Mouse (Mus musculus) brown adipose tissue, adult 24 weeks (tissue): ENCODE results near the gene G6pc. TPM values are rescaled to one million over a fixed set of nuclear protein-coding genes. Genes with fewer than 3 reads are reported as not detected.

Source experiments
- polyA plus RNA-seq: library from polyadenylated mRNA; stranded (reverse); fragments of >200 nt; gene quantifications from 2 replicates; pipeline ENCODE4 v1.2.4, GENCODE M21; 2012; ENCODE audit not compliant: missing spikeins, insufficient read depth, insufficient read length

G6pc gene
- polyA plus RNA-seq, 1 experiment: not detected

Other genes with a start within 250 kb of the G6pc start
- 43.7 and 49.6 TPM in 2 replicates for gene Retreg3, start 247.7 kb upstream of the G6pc start, polyA plus RNA-seq
- 46.6 and 49.2 TPM in 2 replicates for gene Tubg1, start 247.6 kb upstream of the G6pc start, polyA plus RNA-seq
- gene Tubg2, start 211.7 kb upstream of the G6pc start, polyA plus RNA-seq: 1.1 and 1.9 TPM in 2 replicates
- 7.2 and 11.2 TPM in 2 replicates for gene Cntnap1, start 197.0 kb upstream of the G6pc start, polyA plus RNA-seq
- gene Plekhh3, start 196.2 kb upstream of the G6pc start, polyA plus RNA-seq: 21.8 and 33.6 TPM in 2 replicates
- gene Ccr10, start 192.1 kb upstream of the G6pc start, polyA plus RNA-seq: 1.2 TPM in 1 of 2 replicates, not detected in the other
- gene Ezh1, start 141.1 kb upstream of the G6pc start, polyA plus RNA-seq: 13.3 and 20.7 TPM in 2 replicates
- 20.0 and 27.6 TPM in 2 replicates for gene Ramp2, start 121.5 kb upstream of the G6pc start, polyA plus RNA-seq
- gene Vps25, start 113.9 kb upstream of the G6pc start, polyA plus RNA-seq: 109 and 141 TPM in 2 replicates
- not detected in 2 replicates for gene Wnk4, start 107.0 kb upstream of the G6pc start, polyA plus RNA-seq
- gene Cntd1, start 88.5 kb upstream of the G6pc start, polyA plus RNA-seq: 0.75 and 0.79 TPM in 2 replicates
- 134 and 144 TPM in 2 replicates for gene Coa3, start 88.4 kb upstream of the G6pc start, polyA plus RNA-seq
- 38.3 and 48.7 TPM in 2 replicates for gene Becn1, start 65.3 kb upstream of the G6pc start, polyA plus RNA-seq
- 58.0 and 79.6 TPM in 2 replicates for gene Psme3, start 51.3 kb upstream of the G6pc start, polyA plus RNA-seq
- gene Aoc2, start 42.5 kb upstream of the G6pc start, polyA plus RNA-seq: 0.55 TPM in 1 of 2 replicates, not detected in the other
- 156 and 209 TPM in 2 replicates for gene Aoc3, start 37.0 kb upstream of the G6pc start, polyA plus RNA-seq
- gene Aarsd1, start 50.1 kb downstream of the G6pc start, polyA plus RNA-seq: 20.2 and 30.5 TPM in 2 replicates
- 7.1 and 9.8 TPM in 2 replicates for gene Gm27029, start 57.2 kb downstream of the G6pc start, polyA plus RNA-seq
- 5.6 and 5.8 TPM in 2 replicates for gene Rundc1, start 57.5 kb downstream of the G6pc start, polyA plus RNA-seq
- gene Ptges3l, start 57.8 kb downstream of the G6pc start, polyA plus RNA-seq: 3.8 and 4.2 TPM in 2 replicates
- 376 and 386 TPM in 2 replicates for gene Rpl27, start 74.7 kb downstream of the G6pc start, polyA plus RNA-seq
- 14.8 and 19.7 TPM in 2 replicates for gene Ifi35, start 80.8 kb downstream of the G6pc start, polyA plus RNA-seq
- 3.7 and 3.8 TPM in 2 replicates for gene Rnd2, start 97.4 kb downstream of the G6pc start, polyA plus RNA-seq
- 16.0 and 22.4 TPM in 2 replicates for gene Vat1, start 98.7 kb downstream of the G6pc start, polyA plus RNA-seq
- gene Brca1, start 184.4 kb downstream of the G6pc start, polyA plus RNA-seq: 0.48 TPM in 1 of 2 replicates, not detected in the other
- gene Nbr1, start 184.6 kb downstream of the G6pc start, polyA plus RNA-seq: 125 and 139 TPM in 2 replicates
- gene Tmem106a, start 214.7 kb downstream of the G6pc start, polyA plus RNA-seq: 31.8 and 39.5 TPM in 2 replicates
- not detected in 2 replicates for gene Gm11634, start 231.7 kb downstream of the G6pc start, polyA plus RNA-seq